In genomic region chr14:80270063-80270462, GRCm38 (mm10) we compare ENCODE assay signal across 17 mouse cellular contexts.
A peak's percentile ranks its signal among the peaks of the same experiment; 100 is the strongest.
DNase-seq lines count a peak whose midpoint lies in the region; ATAC-seq lines count a peak whose summit lies in the region.
"Had no signal": no experiment of that assay in that cellular context is flagged by ENCODE, and none has a peak within 500 bp of the region (broad histone marks: within the 10 kb centered on the region; RNA-seq: fewer than 3 reads in every experiment).

No protein-coding gene starts in this region.

- no peaks in the 10 kb centered on the region for H3K27me3 ChIP-seq in forebrain, embryonic 13.5 days
- no peaks in the 10 kb centered on the region for H3K27me3 ChIP-seq in forebrain, embryonic 11.5 days (ENCODE audit: control insufficient read depth, insufficient read depth, low read length)
- H3K27me3 ChIP-seq in midbrain, embryonic 13.5 days = no peaks in the 10 kb centered on the region
- H3K27me3 ChIP-seq: limb, embryonic 12.5 days; megakaryocyte, embryonic 14.5 days had no signal

- no peaks in the 10 kb centered on the region for H3K9me3 ChIP-seq in forebrain, embryonic 13.5 days (replicated peaks)
- no peaks in the 10 kb centered on the region for H3K9me3 ChIP-seq in forebrain, embryonic 11.5 days (ENCODE audit: control insufficient read depth, low read length)
- no peaks in the 10 kb centered on the region for H3K9me3 ChIP-seq in midbrain, embryonic 13.5 days
- H3K9me3 ChIP-seq: limb, embryonic 12.5 days had no signal

- DNase-seq in forebrain, embryonic 11.5 days (ENCODE audit: low spot score) = no peak
- peak; percentile 0 for DNase-seq in 3134 (ENCODE audit: extremely low read depth, insufficient read length, low spot score)
- peak; percentile 27 to 32 for DNase-seq in cerebellum, postnatal 36 days
- no peak for DNase-seq in lung, postnatal 10 days
- DNase-seq in left cerebral cortex, adult 11 months (ENCODE audit: low spot score) = no peak
- DNase-seq: adrenal gland, adult 8-10 months; embryo, embryonic 11 days; kidney, adult 18-20 months; kidney, postnatal 4 days; layer of hippocampus, postnatal 36 days had no signal

- H3K9ac ChIP-seq in forebrain, embryonic 13.5 days = no peak overlapping the region
- no peak overlapping the region for H3K9ac ChIP-seq in forebrain, embryonic 11.5 days (ENCODE audit: low read length)
- no peak overlapping the region for H3K9ac ChIP-seq in midbrain, embryonic 13.5 days (replicated peaks)
- H3K9ac ChIP-seq: limb, embryonic 12.5 days; liver, embryonic 14.5 days had no signal

- H3K4me3 ChIP-seq in forebrain, embryonic 13.5 days = no peak overlapping the region
- no peak overlapping the region for H3K4me3 ChIP-seq in forebrain, embryonic 11.5 days (ENCODE audit: low read depth, low read length)
- no peak overlapping the region for H3K4me3 ChIP-seq in midbrain, embryonic 13.5 days (replicated peaks)
- H3K4me3 ChIP-seq: limb, embryonic 12.5 days; megakaryocyte, embryonic 14.5 days had no signal

- H3K27ac ChIP-seq in forebrain, embryonic 13.5 days = no peak overlapping the region
- no peak overlapping the region for H3K27ac ChIP-seq in forebrain, embryonic 11.5 days (ENCODE audit: low read depth, low read length)
- peak overlapping the region; percentile 35 for H3K27ac ChIP-seq in midbrain, embryonic 13.5 days
- H3K27ac ChIP-seq: limb, embryonic 12.5 days; liver, embryonic 14.5 days had no signal

- WGBS in forebrain, embryonic 13.5 days = 62% methylated on average over 13 of the region's 13 CpGs
- WGBS in forebrain, embryonic 11.5 days = 73% methylated on average over 13 of the region's 13 CpGs
- WGBS in midbrain, embryonic 13.5 days = 58% methylated on average over 13 of the region's 13 CpGs

- ATAC-seq in forebrain, embryonic 13.5 days = peak; percentile 39; the same call in 1 of the 2 replicates
- ATAC-seq in forebrain, embryonic 11.5 days (replicated peaks; ENCODE audit: low FRiP score) = no peak; the same call in 1 of the 2 replicates
- ATAC-seq in midbrain, embryonic 13.5 days = peak; percentile 69; the same call in 1 of the 2 replicates
- ATAC-seq: lung, postnatal 0 days had no signal

- H3K4me1 ChIP-seq in forebrain, embryonic 13.5 days = peaks cover 9% of the 10 kb centered on the region
- H3K4me1 ChIP-seq in forebrain, embryonic 11.5 days (replicated peaks; ENCODE audit: control insufficient read depth, insufficient read depth, low read length) = no peaks in the 10 kb centered on the region; the same call in 1 of the 2 replicates
- H3K4me1 ChIP-seq in midbrain, embryonic 13.5 days (replicated peaks) = peaks cover 19% of the 10 kb centered on the region
- H3K4me1 ChIP-seq: megakaryocyte, embryonic 14.5 days had no signal

- H3K4me2 ChIP-seq in forebrain, embryonic 13.5 days = no peak overlapping the region
- H3K4me2 ChIP-seq in forebrain, embryonic 11.5 days (ENCODE audit: low read depth, low read length, severe bottlenecking) = no peak overlapping the region
- peak overlapping the region; percentile 10; the same call in 1 of the 2 replicates for H3K4me2 ChIP-seq in midbrain, embryonic 13.5 days (replicated peaks)
- H3K4me2 ChIP-seq: limb, embryonic 12.5 days had no signal

- no peaks in the 10 kb centered on the region for H3K36me3 ChIP-seq in forebrain, embryonic 13.5 days (ENCODE audit: poor library complexity, severe bottlenecking)
- no peaks in the 10 kb centered on the region for H3K36me3 ChIP-seq in forebrain, embryonic 11.5 days (ENCODE audit: control insufficient read depth, insufficient read depth, low read length)
- no peaks in the 10 kb centered on the region for H3K36me3 ChIP-seq in midbrain, embryonic 13.5 days
- H3K36me3 ChIP-seq: G1E; limb, embryonic 12.5 days had no signal

Comparison
In these comparisons a context has a peak if more than half of its experiments do, and no peak if none do; other contexts are left out.
1. DNase-seq: peak in 3134 (single experiment) and cerebellum, postnatal 36 days (2 of 2); none in forebrain, embryonic 11.5 days (single experiment), lung, postnatal 10 days (single experiment) and left cerebral cortex, adult 11 months (single experiment).